17 mouse cellular contexts compared by ENCODE assay signal in genomic region chr10:92937091-92937490, GRCm38 (mm10).
"Had no signal": no experiment of that assay in that cellular context is flagged by ENCODE, and none has a peak within 500 bp of the region (broad histone marks: within the 10 kb centered on the region; RNA-seq: fewer than 3 reads in every experiment).

No protein-coding gene starts in this region.

- H3K4me1 ChIP-seq: liver, embryonic 15.5 days; neural tube, embryonic 12.5 days had no signal

- H3K4me2 ChIP-seq: liver, embryonic 11.5 days; liver, embryonic 15.5 days; neural tube, embryonic 12.5 days had no signal

- H3K27me3 ChIP-seq: liver, embryonic 15.5 days; neural tube, embryonic 12.5 days had no signal

- H3K9ac ChIP-seq: liver, embryonic 15.5 days; neural tube, embryonic 12.5 days had no signal

- H3K9me3 ChIP-seq: limb, embryonic 10.5 days; liver, embryonic 15.5 days; midbrain, embryonic 10.5 days; neural tube, embryonic 12.5 days had no signal

- DNase-seq: kidney, adult 11 months; kidney, postnatal 10 days; lung, adult 2 months; lung, postnatal 36 days; midbrain, embryonic 14.5 days; retina, postnatal 1 day; right cerebral cortex, postnatal 4 days; spleen, adult 18-20 months; thymus, adult 18-20 months; thymus, postnatal 25 days had no signal

- H3K4me3 ChIP-seq: left cerebral cortex, adult 2 months; limb, embryonic 10.5 days; liver, embryonic 15.5 days; midbrain, embryonic 10.5 days; neural tube, embryonic 12.5 days had no signal

- H3K36me3 ChIP-seq: limb, embryonic 10.5 days; liver, embryonic 15.5 days; midbrain, embryonic 10.5 days; neural tube, embryonic 12.5 days had no signal

- ATAC-seq: lung, postnatal 0 days had no signal

- H3K27ac ChIP-seq: left cerebral cortex, adult 2 months; limb, embryonic 10.5 days; liver, embryonic 15.5 days; midbrain, embryonic 10.5 days; neural tube, embryonic 12.5 days had no signal
